Mouse (Mus musculus) adrenal gland, adult 18-20 months (tissue): Measurements from ENCODE around the gene Smim14. TPM values are rescaled to one million over a fixed set of nuclear protein-coding genes. Genes with fewer than 3 reads are reported as not detected.

Experiments used
- DNase-seq, 2 experiments: peaks; one replicate each; pipeline ENCODE4 v3.0.0; 2021 to 2022; ENCODE audit warnings: low spot score in 2 of 2
- total RNA-seq, 2 experiments: library from RNA; stranded (reverse); gene quantifications; 1 replicate in 1 of 2; 2 replicates in 1 of 2; pipeline ENCODE4 v1.2.3; 2021

Gene Smim14
- total RNA-seq, 2 experiments from 2014 or later = 166 to 180 TPM

DNA sequence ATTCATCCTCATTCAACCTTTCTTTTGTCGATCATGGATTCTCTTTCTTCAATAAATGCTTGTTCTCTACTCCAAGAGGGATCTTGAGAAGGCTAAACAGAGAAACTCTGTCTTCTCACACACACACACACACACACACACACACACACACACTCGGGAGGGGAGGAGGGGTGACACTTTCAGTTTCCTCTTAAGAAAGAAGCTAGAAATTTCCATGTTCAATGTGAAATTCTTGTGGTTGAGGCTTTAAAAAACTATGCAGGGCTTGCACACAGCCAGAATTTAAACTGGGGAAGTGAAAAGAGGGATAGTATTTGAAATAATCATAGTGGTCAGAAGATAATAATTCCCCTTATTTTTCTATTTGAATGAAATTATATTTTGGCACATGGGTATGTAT is 61.2 kb downstream of the Smim14 start:
- DNase-seq = no peak

DNA sequence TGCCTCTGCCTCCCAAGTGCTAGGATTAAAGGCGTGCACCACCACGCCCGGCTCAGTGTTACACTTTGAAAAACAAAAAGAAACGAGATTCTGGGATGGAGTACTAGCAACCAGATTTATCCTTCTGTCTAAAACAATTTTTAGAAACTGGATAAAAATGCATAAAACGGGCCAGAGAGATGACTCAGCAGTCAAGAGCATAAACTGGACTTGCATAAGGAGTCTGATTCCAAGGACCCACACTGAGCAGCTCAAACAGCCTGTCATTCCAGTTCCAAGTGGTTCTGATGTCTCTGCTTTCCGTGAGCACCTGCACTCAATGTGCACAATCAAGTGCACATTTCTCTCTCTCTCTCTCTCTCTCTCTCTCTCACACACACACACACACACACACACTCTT is 67.2 kb downstream of the Smim14 start:
- DNase-seq = no peak

DNA sequence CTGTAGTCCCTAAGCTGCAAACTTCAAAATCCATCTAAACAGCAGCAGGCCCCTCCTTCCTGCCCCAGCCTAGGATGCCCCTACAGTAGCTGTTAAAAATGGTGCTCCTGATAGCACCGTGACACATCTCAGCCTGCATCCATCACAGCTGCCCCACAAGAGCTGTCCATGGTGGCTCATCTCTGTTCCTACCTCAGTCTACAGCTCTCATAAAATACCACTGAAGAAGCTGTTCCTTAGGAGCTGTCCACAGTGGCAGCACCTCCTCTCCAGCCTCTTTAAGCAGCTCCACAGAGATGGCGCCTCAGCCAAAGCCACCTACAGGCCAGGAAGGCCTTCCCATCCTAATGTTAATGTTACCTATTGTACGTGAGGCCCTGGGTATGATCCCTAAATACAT is 70.1 kb downstream of the Smim14 start:
- no peak for DNase-seq

DNA sequence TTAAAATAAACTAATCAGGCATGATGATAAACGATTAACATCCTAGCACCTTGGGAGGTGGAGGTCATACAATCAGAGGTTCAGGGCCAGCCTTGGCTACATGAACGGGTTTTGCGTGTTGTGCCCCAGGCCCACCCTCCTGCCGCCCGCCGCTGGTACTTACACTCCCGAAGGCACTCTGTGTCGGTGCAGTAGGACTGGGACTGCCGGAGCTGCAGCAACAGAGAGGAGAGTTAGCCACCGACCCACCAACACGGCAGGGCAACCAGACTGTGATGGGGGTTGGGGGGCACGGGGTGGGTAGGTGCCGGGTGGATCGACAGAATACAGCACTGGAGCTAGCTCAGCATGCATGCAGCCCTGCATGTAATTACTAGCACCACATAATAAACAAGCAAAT is 76.6 kb downstream of the Smim14 start:
- DNase-seq = no peak

DNA sequence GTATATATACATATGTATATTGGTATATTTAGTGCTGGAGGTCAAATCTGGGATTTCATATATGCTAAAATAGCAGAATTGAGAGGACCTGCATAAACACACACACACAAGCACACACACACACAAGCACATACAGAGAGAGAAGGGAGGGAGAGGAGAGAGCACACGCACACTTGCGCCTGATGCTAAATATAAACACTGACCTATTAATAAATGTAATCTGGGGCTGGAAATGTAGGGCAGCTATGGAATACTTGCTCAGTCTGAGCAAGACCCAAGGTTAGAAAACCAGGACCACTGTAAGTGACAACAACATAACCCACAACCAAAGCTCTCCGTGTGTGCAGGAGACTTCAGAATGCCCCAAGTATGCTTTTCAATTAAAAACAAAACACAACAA is 77.5 kb downstream of the Smim14 start:
- DNase-seq = no peak

GRCm38 (mm10) chr5:65457846-65458245 is 79.1 kb downstream of the Smim14 start:
- DNase-seq = no peak

DNA sequence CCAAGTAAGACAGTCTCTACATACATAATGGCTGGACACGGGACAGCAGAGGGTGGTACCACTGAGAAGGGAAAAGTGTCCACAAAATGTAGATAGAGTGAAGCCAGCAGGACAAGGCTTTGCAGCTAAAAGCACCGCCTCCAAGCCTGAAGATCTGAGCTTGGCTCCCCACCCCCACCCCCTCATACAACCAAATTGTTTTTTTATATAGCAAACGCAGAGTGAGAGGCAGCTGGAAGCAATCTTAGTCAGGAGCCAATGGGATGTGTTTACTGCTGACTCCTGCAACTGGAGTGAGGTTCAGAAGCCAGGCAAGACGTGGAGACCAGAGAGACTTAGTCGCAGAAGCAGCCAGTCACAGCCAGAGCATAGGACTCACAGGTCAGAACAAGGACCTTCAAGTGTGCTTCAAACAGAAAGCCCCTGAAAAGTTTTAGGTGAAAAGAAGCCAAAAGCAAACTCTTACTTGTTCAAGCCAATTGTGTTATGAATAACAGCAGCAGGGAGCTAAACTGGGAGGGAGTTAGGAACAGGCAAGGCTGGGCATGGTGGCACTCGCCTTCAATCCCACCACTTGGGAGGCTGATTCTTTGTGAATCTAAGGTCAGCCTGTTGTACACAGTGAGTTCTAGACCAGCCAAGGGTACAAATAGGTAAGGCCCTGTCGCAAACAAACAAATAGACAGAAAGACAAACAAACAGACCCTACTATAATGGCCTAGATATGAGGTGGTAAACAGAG is 79.7 kb downstream of the Smim14 start:
- DNase-seq = no peak

- DNase-seq = no peak
These were observed 82.2 kb downstream of the Smim14 start for GRCm38 (mm10) chr5:65454771-65455170.

DNA sequence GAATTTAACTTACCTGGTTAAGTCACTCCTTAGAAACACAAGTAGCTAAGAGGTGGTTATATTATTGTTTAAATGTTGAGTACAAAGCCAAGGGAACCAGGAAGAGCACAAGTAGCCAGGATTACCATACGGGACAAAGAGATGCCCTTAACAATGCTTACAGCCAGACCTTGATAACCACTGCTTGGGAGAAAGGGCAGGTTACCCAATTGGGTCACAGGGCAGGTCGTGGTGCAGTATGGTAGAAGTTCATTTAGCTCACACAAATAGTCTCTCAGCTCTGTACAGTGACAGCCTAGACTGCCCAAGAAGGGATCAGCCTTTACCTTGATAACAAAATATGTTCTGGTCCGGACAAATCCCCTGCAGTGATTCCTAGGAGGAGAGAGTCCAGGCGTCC is 88.0 kb downstream of the Smim14 start:
- no peak for DNase-seq

DNA sequence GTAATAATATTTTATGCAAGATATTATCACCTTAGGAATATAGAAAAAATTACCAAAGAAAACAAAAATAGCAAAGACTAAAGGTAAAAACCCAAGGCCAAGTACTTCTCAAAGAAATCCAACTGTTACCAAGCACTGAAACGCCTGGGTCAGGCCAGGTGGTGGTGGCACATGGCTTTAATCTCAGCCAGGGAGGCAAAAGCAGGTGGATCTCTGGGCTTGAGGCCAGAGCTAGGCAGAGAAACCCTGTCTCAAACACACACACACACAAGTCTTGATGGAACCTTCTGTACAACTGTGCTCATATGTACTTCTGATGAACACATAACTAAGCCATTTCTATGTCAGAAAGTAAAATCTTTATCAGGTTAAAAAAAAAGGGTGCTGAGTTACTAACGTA is 89.2 kb downstream of the Smim14 start:
- no peak for DNase-seq

DNA sequence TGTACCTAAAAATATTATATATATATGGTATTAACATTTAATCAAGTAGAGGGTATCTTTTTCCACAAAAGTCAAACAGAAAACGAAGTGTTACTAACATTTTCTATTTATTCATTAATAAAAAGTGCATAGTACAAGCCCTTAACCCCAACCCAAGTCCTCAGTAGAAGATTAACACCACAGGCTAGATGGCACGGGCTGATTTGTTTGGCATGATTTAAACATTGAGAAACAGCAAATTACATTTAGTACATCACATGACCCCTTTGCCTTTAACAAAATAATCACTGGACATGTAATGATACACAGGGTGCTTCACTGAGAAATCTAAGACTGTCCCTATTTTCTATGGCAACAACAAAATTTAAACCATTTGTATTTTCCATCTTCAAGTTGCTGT is 90.2 kb downstream of the Smim14 start:
- DNase-seq = no peak

GRCm38 (mm10) chr5:65444981-65445380 is 92.0 kb downstream of the Smim14 start:
- no peak for DNase-seq

GRCm38 (mm10) chr5:65438041-65438440 is 98.9 kb downstream of the Smim14 start:
- DNase-seq = no peak

GRCm38 (mm10) chr5:65435806-65436561 is 101.0 kb downstream of the Smim14 start, which contains the start of gene Ugdh:
TSS of gene Ugdh (minus strand) at chr5:65435949.
- peak; percentile 94 to 99 for DNase-seq

- no peak for DNase-seq
These were observed 101.6 kb downstream of the Smim14 start for GRCm38 (mm10) chr5:65435363-65435805.

GRCm38 (mm10) chr5:65434471-65435362 is 102.3 kb downstream of the Smim14 start:
- DNase-seq = no peak

GRCm38 (mm10) chr5:65429441-65429840 is 107.5 kb downstream of the Smim14 start:
- no peak for DNase-seq

- no peak for DNase-seq
These were observed 108.7 kb downstream of the Smim14 start for GRCm38 (mm10) chr5:65428321-65428720.

GRCm38 (mm10) chr5:65425251-65425650 is 111.7 kb downstream of the Smim14 start:
- no peak for DNase-seq

DNA sequence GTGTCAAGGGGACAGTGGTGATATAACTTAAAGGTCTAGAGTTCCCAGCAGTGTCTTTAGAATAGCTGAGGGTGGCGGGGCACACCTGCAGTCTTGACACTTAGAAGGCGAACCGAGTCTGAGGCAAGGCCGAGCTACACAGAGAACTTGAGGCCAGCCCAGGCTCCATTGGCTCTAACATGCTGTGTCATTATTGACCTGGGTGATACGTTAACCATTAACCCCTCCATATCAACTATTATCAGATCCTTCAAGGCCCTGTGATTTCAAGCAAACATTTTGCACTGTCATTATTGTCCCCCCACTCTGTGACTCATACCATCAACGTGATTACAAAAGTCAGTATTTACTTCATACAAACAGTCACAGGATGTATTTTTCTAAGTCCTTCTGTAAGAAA is 112.8 kb downstream of the Smim14 start:
- no peak for DNase-seq

DNA sequence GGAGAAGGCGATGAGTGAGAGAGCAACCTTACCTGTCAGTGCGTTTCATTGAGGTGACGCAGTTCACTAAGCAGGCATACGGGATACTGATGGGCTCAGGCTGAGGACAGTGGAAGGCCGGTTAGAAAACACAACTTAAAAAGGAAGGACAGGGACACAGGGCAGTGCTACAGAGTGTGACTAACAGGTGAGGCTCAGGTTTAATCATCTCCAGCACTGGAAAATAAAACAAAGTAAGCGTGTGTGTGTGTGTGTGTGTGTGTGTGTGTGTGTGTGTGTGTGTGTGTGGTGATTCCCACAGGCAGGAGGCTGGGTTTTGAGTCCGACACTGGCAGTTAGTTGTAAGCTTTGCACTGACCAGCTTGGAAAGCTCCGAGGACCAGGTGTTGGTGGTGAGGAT is 114.2 kb downstream of the Smim14 start:
- DNase-seq = no peak
